Mouse (Mus musculus) liver, adult 2 months (tissue): ENCODE results near the gene Msl1.

Experiments used
- CTCF ChIP-seq: fragments of 200-500 bp; IDR thresholded peaks from 2 replicates; pipeline ENCODE4 v1.5.1; 2011; ENCODE audit warnings: low read depth, low read length, control low read depth
- POLR2A ChIP-seq: fragments of 200-500 bp; IDR thresholded peaks from 2 replicates; pipeline ENCODE4 v1.6.1; 2011; ENCODE audit warnings: low read length, control low read depth; ENCODE audit not compliant: insufficient read depth; ENCODE audit errors: extremely low read depth

- TF ChIP-seq CTCF = no peak
- TF ChIP-seq POLR2A = no peak
Measured at GRCm38 (mm10) chr11:98761939-98762338, 33.4 kb upstream of the Msl1 start.
